Mouse (Mus musculus): Measurements from ENCODE around the gene Epn2.

Gene Epn2

GRCm38 (mm10) chr11:61490944-61491520, 88.5 kb downstream of the Epn2 start:
- no peak for DNase-seq (ENCODE audit: low read depth, low spot score)

- no peak for DNase-seq (ENCODE audit: low read depth, low spot score)
These were observed 89.6 kb downstream of the Epn2 start for GRCm38 (mm10) chr11:61489874-61490273.

GRCm38 (mm10) chr11:61489085-61489484, 90.4 kb downstream of the Epn2 start:
- DNase-seq (ENCODE audit: low read depth, low spot score): no peak

- no peak for DNase-seq (ENCODE audit: low read depth, low spot score)
These were observed 91.6 kb downstream of the Epn2 start for GRCm38 (mm10) chr11:61487936-61488335.

- DNase-seq (ENCODE audit: low read depth, low spot score): no peak
These were observed 92.1 kb downstream of the Epn2 start for GRCm38 (mm10) chr11:61487401-61487800.

- no peak for DNase-seq (ENCODE audit: low read depth, low spot score)
These were observed 92.8 kb downstream of the Epn2 start for GRCm38 (mm10) chr11:61486458-61487219.

- DNase-seq (ENCODE audit: low read depth, low spot score): peak; percentile 27
These were observed 93.7 kb downstream of the Epn2 start for GRCm38 (mm10) chr11:61485541-61486457.

GRCm38 (mm10) chr11:61484613-61485540, 94.6 kb downstream of the Epn2 start, which contains the start of gene Mfap4:
Gene Mfap4 (plus strand): TSS chr11:61485431.
- no peak for DNase-seq (ENCODE audit: low read depth, low spot score)

- DNase-seq (ENCODE audit: low read depth, low spot score): no peak
These were observed 95.3 kb downstream of the Epn2 start for GRCm38 (mm10) chr11:61484256-61484612.

GRCm38 (mm10) chr11:61483226-61483845, 96.2 kb downstream of the Epn2 start:
- DNase-seq (ENCODE audit: low read depth, low spot score): no peak

GRCm38 (mm10) chr11:61481239-61482090, 98.0 kb downstream of the Epn2 start:
- DNase-seq (ENCODE audit: low read depth, low spot score): no peak

- DNase-seq (ENCODE audit: low read depth, low spot score): no peak
These were observed 100.7 kb downstream of the Epn2 start for GRCm38 (mm10) chr11:61478788-61479187.

GRCm38 (mm10) chr11:61477566-61478508, 101.7 kb downstream of the Epn2 start:
- no peak for DNase-seq (ENCODE audit: low read depth, low spot score)

GRCm38 (mm10) chr11:61476786-61477382, 102.6 kb downstream of the Epn2 start:
- no peak for DNase-seq (ENCODE audit: low read depth, low spot score)

GRCm38 (mm10) chr11:61473630-61474029, 105.9 kb downstream of the Epn2 start:
- no peak for DNase-seq (ENCODE audit: low read depth, low spot score)

- DNase-seq (ENCODE audit: low read depth, low spot score): no peak
These were observed 108.6 kb downstream of the Epn2 start for GRCm38 (mm10) chr11:61470880-61471279.

- DNase-seq (ENCODE audit: low read depth, low spot score): no peak
These were observed 110.1 kb downstream of the Epn2 start for GRCm38 (mm10) chr11:61469317-61469917.

GRCm38 (mm10) chr11:61468534-61468933, 111.0 kb downstream of the Epn2 start:
- DNase-seq (ENCODE audit: low read depth, low spot score): no peak
